Mouse (Mus musculus) left cerebral cortex, adult 18-20 months (tissue): Measurements from ENCODE around the gene Bpifa6. TPM values are rescaled to one million over a fixed set of nuclear protein-coding genes. Genes with fewer than 3 reads are reported as not detected.

Experiments
- DNase-seq, 2 experiments: peaks; one replicate each; pipeline ENCODE4 v3.0.0; 2021 to 2022; ENCODE audit warnings: low spot score in 2 of 2, mixed read lengths in 1 of 2
- long read RNA-seq, 2 experiments: library from polyadenylated mRNA; stranded (forward); transcript quantifications; one replicate each; pipeline ENCODE4 v2.0.0; 2021
- total RNA-seq, 2 experiments: library from RNA; stranded (reverse); gene quantifications; 2 replicates each; pipeline ENCODE4 v1.2.3; 2021

Bpifa6 gene
- total RNA-seq, result not detected
- long read RNA-seq, experiment 1, result 0 reads
- long read RNA-seq, experiment 2, result 0 reads

DNA sequence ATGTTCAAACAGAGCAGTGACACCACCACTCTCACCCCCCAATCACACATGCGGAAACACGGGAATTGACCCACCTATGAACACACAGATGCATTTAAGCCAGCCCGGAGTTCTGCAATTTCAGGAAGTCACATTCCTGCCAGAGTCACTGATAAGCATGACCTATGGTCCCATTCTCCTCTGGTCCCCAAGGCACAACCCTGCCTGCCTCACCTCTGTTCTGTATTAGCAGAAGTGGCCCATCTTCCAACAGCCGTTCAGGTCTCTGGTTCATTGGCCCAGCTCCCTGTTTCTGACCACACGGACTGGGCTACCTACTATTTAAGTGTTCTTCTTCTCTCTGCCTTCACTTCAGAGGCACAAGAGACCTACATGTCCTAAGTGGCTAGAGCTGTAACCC is at the start of gene Bpifa6:
Gene Bpifa6, plus strand, starts transcription at position 364 of the 400 bp plus-strand sequence.
- no peak for DNase-seq

DNA sequence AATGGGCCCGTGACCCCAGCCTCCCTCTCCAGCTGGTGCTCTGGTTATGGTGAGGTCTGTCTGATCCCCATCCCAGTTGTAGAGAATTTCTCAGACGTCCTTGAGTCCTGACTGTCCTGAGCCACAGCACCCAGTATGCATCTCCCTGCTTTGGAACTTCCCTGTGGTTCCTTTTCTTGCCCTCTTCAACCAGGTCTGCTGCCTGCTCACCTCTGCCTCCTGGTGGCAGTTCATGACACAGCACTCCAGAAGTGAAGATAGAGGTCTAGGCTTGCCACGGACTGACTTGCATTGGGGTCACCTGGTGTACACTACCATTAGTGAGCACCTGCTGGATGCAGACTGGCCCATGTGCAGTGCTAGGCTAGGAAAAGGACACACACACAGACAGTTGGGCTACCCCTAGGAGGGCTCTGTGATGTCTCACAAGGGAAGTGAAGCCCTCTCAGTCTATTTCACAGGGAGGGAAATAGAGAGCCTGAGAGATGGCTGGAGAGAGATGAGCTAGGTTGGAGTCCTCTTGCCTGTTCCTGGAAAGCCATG is 44.8 kb upstream of the Bpifa6 start:
- DNase-seq, result peak; percentile 15 to 53

DNA sequence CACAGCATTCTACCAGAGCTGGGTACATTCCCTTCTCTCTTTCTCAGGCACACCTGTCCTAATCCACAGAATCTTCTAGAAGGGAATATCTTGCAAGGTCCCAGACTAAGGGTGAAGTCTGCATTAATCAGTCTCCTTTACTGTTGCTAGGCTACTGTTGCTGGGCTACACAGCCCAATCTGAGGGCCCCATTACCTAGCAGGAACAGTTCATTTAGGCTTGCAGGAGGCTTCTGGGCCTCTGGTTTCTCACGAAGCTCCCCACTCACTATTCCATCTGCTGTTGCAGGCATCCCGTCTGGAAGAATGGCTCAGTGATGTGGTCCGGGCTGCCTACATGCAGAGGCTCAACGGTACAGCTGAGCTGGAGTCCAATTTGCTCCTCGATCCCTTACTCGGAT is 43.6 kb upstream of the Bpifa6 start:
- DNase-seq, result no peak

DNA sequence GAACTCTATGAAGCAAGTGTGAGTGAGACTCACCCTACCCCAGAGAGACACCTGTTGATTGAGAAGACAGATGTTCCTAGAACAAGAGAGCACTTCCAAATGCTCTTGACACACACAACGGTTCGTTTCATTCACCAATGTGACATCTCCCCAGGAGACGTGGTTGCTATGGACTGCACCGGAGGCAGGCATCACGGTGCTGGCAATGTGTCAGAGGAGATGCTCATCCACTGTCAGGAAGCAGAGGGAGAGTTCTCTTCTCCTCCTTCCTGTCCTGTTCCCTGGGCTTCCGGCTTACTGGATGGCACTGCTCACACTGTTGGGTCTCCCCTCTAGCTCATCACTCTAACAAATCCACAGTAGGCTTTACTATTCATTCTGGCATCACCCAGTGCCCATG is 41.4 kb upstream of the Bpifa6 start:
- DNase-seq, result no peak

DNA sequence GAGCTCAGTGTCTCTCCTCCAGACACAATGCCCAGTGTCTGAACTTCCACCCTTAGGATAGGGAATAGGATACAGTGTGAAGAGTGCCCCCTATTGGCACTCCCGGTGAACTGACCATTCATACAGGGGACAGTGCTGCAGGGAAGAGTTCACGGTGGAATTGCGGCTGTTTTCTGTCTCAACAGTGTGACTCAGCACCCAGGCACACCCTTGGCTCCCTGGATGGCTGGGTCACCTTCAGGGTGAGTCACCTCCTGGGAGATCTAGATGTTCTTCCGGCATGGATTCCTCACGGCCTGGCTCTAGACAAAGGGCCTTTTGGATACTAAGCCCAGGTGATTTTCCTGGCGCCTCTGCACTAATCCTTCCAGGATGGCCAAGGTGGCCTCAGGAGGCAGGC is 39.4 kb upstream of the Bpifa6 start:
- no peak for DNase-seq

DNA sequence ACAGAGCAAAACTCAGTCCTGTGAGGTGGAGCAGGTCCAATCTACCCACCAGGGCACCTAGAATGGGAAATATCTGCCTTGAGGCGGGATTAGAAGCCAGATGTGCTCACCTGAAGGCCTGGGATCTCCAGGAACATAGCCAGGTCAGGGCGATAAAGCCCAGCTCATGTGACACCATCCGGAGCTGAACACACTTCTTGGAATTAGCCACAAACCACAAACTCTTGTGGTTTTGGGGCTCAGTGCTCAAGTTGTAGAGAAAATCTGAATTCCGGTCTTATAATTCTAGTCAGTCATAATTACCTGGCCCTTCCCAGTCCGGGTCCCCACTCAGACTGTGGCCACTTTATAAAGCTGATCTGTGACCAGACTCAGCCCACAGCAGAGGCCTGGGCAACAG is 36.9 kb upstream of the Bpifa6 start, which contains the start of gene Bpifb4:
Gene Bpifb4, plus strand, starts transcription at position 370 of the 400 bp plus-strand sequence.
- DNase-seq, result no peak

DNA sequence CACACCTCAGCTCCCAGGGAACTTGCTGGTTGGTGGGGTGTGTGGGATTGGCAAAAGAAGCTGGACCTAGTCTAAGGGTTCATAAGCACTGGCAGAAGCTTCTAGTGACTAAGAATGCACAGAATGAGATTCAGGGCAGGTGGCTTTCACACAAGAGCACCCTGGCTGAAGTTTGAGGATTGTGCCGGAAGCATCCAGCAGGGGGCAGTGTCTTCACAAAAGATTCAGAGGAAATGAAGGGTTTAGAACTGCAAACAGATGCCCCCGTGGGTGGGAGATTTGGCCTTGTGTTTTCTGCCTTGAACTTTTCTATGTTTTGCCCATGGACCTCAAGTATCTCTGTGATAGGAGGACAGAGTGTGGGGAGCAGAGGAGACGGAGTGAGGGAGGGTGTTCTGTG is 31.2 kb upstream of the Bpifa6 start:
- peak; percentile 56 to 70 for DNase-seq

DNA sequence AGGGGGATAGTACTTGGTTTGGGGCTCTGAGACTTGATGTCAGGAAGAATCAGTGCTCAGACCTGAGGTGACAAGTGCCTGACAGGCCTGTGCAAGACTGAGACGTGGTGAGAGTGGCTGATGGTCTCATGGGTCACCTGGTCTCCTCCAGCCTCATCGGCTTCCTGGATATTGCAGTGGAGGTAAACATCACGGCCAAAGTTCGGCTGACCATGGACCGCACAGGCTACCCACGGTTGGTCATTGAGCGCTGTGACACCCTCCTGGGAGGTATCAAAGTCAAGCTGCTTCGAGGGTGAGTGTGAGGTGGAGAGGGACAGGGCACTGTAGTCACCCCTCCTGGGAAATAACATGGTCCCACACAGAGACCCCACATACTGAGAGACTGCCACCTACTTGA is 30.2 kb upstream of the Bpifa6 start:
- no peak for DNase-seq

DNA sequence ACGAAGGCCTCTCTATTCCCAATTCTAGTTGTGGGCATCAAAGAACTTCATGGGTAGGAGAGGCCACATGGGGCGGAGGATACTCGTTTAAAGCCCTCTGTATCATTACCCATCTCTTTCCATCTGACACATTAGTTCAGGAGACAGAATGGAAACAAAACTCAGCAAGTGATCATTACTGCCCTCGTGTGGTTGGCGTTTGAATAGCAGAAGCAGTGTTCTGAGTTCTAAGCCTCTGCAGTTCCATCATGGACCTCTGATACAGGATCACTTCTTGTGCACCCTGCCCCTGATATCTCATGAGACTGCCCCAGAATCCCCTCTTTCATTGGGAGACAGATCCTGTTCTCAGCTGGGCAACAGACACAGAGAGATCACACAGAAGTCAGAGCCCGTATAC is 21.8 kb upstream of the Bpifa6 start:
- peak; percentile 66 to 71 for DNase-seq

DNA sequence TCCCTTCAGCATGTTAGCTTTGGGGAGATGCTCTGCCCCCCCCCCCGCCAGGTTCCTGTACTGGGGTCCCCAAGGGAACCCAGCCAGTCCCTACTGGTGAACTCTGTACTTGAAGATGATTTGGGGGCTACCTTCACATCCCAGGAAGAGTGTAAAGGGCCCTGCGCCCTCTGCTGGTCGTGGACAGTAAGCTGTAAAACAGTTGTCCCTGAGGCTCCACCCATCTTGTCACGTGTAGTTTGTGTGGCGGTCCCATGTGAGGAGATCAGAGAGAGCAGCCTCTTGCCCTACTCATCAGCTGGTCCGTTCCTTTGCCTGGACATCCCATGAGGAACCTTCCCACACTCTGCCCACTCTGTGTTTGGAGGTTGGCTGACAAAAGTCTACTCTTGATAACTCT is 20.9 kb upstream of the Bpifa6 start:
- no peak for DNase-seq

DNA sequence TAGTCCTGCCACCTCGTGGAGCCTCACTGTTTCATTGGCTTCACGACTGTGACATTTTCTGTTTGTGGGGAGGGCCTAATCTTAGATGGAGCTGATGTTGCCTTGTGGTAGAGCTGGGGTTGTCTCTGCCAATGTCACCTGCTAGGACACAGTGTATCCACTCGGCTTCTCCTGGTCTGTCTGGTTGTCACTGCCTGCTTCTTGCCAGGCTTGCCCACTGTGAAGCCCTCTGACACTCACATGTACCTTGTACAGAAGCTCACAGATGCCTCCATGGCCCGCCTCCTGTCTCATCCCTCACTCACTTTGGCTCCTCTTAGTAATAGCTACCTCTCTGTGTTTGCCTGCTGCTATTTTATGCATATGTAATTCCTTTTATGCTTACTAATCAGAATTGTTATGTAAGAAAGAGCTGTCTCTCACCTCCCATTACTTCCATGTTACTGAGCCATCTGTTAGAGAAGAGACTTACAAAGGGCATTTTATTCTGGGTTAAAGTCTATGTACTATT is 11.9 kb upstream of the Bpifa6 start:
- DNase-seq, result peak in 1 of 2 experiments; percentile 36

DNA sequence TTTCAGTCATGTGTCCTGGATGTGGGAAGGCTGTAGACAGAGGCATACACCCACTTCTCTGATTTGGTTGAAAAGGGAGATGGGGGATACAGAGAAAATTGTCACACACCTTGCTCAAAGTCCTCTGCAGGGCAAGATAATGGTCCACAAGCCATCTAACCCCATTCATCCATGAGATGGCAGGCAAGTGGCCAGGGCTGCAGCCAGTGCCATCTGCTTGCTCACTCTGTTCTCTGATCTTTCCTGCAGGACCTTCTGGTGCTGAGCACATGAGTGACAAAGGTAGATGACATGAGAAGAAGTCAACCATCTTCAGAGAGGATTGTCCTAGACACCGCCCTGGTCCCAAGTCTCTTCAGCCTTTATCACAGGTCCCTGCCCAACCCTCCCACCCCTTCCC is 11.4 kb upstream of the Bpifa6 start:
- DNase-seq, result peak in 1 of 2 experiments; percentile 9

DNA sequence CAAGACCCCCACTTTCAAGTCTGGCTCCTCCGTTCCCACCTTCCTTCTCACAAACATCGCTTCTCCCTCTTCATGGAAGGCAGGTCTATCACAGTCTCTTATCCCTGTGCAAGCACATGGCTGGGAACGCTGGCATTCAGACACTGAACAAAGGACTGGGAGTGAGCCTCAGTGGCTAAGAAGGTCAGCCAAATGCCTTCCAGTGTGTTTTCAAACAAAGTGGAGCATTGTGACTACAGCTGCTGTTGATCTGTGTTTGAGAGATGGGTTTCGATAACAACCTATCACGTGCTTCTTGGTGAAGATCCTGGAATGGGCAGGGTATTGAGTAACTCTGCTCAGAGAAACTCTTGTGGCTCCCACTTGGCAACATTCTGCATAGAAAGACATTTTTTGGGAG is 4.5 kb upstream of the Bpifa6 start:
- no peak for DNase-seq

DNA sequence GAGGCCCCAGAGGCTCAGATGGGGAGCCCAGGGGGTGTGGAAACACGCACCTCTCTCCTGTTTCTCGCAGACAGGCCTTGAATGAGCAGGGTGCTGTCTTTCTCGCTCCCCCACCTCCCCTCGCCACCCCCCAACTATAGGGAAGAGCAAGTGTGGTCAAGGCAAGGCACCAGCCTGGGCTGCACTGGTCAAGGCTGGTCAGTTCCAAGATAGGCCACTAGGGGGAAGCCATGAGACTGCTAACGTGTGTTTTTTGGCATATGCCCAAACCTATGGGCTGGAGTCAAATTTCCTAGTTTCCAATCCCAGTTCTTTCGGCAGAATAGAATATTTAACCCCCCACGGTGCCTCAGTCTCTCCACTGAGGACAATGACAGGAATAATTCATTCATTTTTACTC is 21.0 kb downstream of the Bpifa6 start:
- DNase-seq, result peak; percentile 68 to 86

DNA sequence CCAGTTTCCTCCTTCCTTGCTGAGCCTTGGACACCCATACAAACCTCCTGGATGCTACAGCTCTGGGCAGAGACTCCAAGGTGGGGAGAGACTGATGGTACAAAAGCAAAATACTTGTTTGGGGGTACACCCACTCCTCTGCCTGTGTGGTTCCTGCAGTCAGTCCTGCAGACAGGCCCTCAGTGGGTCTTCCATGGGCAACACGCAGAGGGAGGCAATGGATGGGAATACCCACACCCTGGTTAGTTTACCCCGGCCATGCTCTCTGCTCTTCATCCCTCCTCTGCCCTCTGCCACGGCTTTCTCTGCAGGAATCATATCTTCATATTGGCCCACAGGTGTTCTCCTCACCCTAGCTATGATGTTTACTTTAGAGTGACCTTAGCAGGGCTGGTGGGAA is 25.8 kb downstream of the Bpifa6 start:
- no peak for DNase-seq

DNA sequence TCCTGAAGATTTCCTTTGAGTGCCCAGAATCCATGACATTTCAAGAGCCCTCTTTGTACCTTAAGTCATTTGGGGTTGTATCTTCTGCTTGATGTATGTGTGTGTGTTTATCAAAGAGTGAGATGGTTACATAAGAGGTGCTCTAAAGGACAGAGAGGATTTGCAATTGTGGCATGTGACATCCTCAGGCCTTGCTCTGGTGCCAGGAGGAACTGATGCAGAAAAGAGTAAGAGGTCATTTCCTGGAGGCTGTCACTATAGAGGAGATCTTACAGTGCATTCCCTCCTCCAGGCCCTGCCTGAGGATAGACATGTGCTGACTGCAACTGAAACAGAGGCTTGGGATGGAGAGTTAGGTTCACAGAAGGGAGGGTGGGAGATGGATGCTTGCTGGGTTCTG is 26.3 kb downstream of the Bpifa6 start:
- no peak for DNase-seq

DNA sequence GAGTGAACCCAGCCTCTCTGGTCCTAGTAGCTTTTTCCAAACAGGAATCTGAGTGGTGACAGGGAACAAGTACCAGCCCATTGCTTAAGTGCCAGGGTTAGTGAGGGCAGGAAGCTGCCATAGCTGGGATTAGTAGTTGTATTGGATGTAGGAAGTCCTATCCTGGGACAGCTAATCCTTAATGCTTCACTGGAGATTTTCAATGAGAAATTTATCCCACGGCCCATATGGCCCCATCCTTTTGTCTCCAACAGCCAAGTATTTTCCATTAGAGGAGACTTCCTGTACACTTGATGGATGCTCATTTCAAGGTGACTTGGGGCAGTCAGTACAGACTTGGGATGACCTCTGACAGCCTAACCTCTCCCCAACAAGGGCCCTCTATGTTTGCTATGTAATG is 29.7 kb downstream of the Bpifa6 start:
- no peak for DNase-seq

DNA sequence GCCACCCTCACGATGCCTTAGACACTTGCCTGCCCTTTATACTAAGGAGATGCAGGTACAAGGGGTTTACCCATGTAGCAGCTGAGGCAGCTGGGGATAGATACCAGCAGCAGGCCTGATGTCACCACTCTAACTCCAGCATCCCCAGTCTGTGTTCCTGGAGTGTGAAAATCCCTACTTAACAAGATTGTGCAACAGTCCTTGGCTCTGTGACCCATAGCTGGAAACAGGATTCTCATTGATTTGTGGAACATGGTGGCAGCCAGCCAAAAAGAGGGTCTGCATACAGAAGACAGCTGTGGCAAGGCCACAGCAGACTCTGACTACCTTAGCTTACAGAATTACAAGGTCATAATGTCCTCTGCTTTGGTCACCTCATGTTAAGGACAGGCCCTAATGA is 30.3 kb downstream of the Bpifa6 start:
- no peak for DNase-seq

DNA sequence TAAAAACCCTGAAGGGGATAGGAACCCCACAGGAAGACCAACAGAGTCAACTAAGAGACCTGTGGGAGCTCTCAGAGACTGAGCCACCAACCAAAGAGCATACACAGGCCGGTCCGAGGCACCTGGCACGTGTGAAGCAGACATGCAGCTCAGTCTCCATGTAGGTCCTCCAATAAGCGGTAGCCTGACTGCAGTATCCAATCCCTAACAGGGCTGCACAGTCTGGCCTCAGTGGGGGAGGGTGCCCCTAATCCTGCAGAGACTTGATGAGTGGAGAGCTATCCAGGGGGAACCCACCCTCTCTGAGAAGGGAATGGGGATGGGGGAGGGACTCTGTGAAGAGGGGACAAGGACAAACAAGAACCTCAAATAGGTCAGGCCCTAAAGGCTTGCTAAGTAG is 31.0 kb downstream of the Bpifa6 start:
- DNase-seq, result no peak

DNA sequence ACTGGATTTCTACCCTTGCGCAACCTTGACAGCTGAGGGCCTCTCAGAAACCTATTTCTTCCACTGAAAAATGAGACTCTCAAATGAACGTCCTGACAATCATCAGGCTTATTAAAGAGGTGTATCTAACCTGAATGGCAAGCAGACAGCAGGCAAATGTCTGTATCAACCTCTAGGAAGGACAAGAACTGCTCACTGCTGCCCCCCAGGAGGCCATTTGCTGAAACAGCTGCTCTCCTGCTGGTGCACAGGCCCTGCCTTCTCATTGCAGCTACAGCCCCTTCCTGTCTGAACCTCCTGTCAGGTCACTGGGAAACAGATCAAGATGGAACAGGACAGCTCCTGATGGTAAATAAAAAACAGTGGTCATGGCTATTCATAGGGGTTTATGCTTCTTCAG is 31.6 kb downstream of the Bpifa6 start:
- DNase-seq, result no peak

DNA sequence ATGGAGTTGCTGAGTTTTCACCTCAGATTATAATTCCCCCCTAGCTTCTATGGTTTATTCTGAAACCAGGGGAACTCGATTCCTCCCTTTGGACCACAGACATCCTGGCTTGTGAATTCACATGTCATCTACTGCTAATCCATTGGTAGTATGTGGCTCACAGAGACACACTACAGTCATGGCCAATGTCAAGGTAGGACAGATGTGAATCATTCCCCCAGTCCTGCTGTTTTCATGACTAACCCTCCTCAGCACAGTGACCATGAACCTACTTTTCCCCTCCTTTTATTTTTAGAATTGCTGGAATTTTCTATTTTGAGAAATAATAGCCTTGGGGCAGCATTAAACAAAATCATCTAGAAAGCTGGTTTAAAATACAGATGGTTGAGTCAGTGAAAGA is 32.6 kb downstream of the Bpifa6 start:
- DNase-seq, result no peak

DNA sequence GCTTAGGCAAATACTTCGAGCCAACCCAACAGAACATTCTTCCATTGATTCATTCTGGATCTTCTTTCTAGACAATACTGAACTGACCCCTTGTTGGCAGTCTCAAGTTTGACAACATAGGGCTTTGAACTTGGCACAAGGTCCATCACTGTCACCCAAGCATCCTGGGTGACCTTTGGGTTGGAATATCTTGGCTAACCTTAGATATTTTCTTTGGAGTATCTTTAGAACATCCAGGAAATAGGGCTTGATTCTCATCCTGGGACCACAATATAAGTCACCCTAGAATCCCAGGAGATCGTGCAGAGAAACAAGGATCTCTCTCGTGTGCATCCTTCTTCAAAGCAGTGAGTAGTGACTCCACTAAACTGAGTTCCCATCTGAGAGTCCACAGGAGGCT is 33.2 kb downstream of the Bpifa6 start, which contains the start of gene Bpifa2:
Gene Bpifa2, plus strand, starts transcription at position 301 of the 400 bp plus-strand sequence.
- DNase-seq, result no peak

DNA sequence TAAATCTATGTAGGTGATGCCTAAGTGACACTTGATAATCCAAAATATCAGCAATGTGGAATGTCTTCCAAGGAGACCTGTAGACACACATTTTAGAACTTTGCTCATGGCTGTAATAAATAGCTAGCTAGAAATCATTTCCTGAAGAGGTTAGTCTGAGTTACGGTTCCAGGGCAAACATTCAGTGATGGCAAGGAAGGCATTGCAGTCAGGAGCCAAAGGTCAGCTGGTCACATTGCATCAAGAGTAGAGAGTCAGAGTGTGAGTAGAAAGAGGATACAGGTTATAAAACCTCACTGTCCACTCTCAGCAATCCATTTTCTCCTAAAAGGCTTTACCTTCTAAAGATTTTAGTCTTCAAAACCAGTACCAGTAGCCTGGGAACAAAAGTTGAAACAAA is 43.2 kb downstream of the Bpifa6 start:
- no peak for DNase-seq
